Mouse (Mus musculus) lung, postnatal 0 days (tissue): ENCODE measurements around the gene Vill. TPM values are rescaled to one million over a fixed set of nuclear protein-coding genes. Genes with fewer than 3 reads are reported as not detected.
A peak's percentile ranks its signal among the peaks of the same experiment; 100 is the strongest.

Source experiments
- ATAC-seq: fragments of 200-750 bp; cut with Nextera tagmentation; 2 replicates; pipeline ENCODE4 v1.8.0; 2017; ENCODE audit warnings: moderate library complexity
- DNase-seq: peaks from one replicate; pipeline ENCODE4 v3.0.0-alpha.2; 2016; ENCODE audit warnings: low spot score
- H3K27ac ChIP-seq: fragments of 300-500 bp; sonication (generic); 2 replicates; pipeline ENCODE4 v1.5.1; 2014; ENCODE audit warnings: antibody characterized with exemption, mild to moderate bottlenecking, low read length, mixed read lengths
- H3K27me3 ChIP-seq: fragments of 300-500 bp; sonication (generic); replicated peaks from 2 replicates; pipeline ENCODE4 v1.6.1; 2014; ENCODE audit warnings: low read length, mixed read lengths; ENCODE audit not compliant: insufficient read depth
- H3K36me3 ChIP-seq: fragments of 300-500 bp; sonication (generic); 2 replicates; pipeline ENCODE4 v1.6.1; 2014; ENCODE audit warnings: low read length, mixed read lengths; ENCODE audit not compliant: insufficient read depth
- H3K4me1 ChIP-seq: fragments of 300-500 bp; sonication (generic); 2 replicates; pipeline ENCODE4 v1.6.1; 2014; ENCODE audit warnings: antibody characterized with exemption, low read depth, low read length, mixed read lengths; ENCODE audit not compliant: insufficient read depth
- H3K4me2 ChIP-seq: fragments of 300-500 bp; sonication (generic); replicated peaks from 2 replicates; pipeline ENCODE4 v1.6.1; 2014; ENCODE audit warnings: low read depth, mild to moderate bottlenecking, low read length, moderate library complexity, mixed read lengths
- H3K4me3 ChIP-seq: fragments of 300-500 bp; sonication (generic); 2 replicates; pipeline ENCODE4 v1.5.1; 2014; ENCODE audit warnings: low read depth, low read length
- H3K9ac ChIP-seq: fragments of 300-500 bp; sonication (generic); replicated peaks from 2 replicates; pipeline ENCODE4 v1.6.1; 2014; ENCODE audit warnings: low read depth, mild to moderate bottlenecking
- H3K9me3 ChIP-seq: fragments of 300-500 bp; sonication (generic); 2 replicates; pipeline ENCODE4 v1.6.1; 2016; ENCODE audit warnings: low read length, mixed read lengths
- CTCF ChIP-seq: IDR thresholded peaks from 2 replicates; pipeline ENCODE4 v1.5.1; 2016; ENCODE audit warnings: antibody characterized with exemption, mild to moderate bottlenecking
- EP300 ChIP-seq: IDR thresholded peaks from 2 replicates; pipeline ENCODE4 v1.6.1; 2016; ENCODE audit warnings: antibody characterized with exemption, mild to moderate bottlenecking, control low read depth
- WGBS: fragments of 180-500 bp; shearing (Covaris S2); extraction: QIAGEN DNeasy Blood & Tissue Kit; methylation state at CpG from one replicate; pipeline ENCODE4 v1.1.7; 2014; 5-methylcytosine and 5-hydroxymethylcytosine counted together
- polyA plus RNA-seq: library from polyadenylated mRNA; unstranded; fragments of >200 nt; fragmentation: Nextera tagmentation; extraction: Ambion mirVana; gene quantifications from 2 replicates; pipeline ENCODE4 v1.2.1, GENCODE M21; 2015

Gene Vill
- polyA plus RNA-seq, 1 experiment from 2014 or later = 16.6 TPM

DNA sequence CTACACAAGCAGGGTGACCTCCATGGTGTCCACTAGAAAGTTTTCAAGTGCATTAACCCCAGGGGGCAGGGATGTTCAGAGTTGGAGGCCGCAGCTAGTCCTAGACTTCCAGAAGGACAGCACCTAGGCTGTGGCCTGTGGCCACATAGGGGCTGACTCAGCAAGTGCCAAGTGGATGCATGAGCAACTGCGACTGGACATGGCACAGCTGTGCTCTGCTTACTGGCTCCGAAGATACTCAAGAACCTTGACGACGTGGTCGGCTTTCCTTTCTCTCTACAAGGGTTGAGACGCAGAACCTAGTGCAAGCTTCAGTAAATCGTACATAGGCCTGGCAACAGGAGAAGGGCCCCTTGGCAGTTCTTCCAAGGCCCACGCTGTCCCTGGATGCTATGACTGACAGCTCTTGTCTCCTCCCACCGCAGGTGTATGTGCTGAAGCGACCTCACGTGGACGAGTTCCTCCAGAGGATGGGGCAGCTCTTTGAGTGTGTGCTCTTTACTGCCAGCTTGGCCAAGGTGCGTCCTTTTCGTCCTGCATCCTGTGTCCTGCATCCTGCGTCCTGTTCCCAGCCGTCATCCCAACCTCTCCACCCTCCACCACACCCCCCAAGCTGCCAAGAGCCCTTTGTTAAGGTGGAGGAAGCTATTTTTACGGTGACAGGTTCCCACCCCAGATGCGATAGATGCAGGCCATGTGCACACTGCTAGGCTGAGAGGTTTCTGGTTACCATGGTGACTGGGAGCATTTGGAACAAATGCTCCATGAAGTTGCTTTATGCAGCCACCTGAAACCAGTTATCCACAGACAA lies 19.3 kb upstream of the Vill start:
- Histone ChIP-seq H3K27ac (no peak overlapping the region), H3K27me3 (no peaks in the 10 kb centered on the region), H3K36me3 (peaks cover 4% of the 10 kb centered on the region; the same call in 1 of the 2 replicates), H3K9ac (no peak overlapping the region), H3K4me3 (no peak overlapping the region), H3K4me2 (no peak overlapping the region), H3K4me1 (no peaks in the 10 kb centered on the region), H3K9me3 (no peaks in the 10 kb centered on the region)
- 68% methylated on average over 19 of the region's 19 CpGs for WGBS
- peak; percentile 61 for DNase-seq
- TF ChIP-seq CTCF (no peak), EP300 (no peak)
- ATAC-seq = peak; percentile 39; the same call in 1 of the 2 replicates

DNA sequence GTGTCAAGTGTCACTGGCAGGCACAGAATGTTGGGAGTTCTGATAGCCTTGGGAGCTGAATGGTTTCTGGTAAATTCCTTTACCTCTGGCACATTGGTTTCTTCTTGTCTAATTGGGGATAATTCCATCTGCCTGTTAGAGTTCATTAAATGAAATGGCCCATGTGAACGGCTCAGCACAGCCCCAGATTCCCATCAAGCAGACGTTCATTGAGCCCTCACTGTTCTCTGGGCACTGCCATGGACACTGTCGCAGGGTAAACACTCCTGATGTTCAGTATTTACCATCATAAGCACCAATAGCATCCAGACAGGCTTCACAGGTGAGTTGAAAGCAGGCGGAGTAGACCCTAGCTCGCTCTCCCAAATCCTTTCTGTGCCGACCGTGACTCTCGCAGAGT lies 18.5 kb upstream of the Vill start:
- H3K27ac ChIP-seq = no peak overlapping the region
- 86% methylated on average over 8 of the region's 8 CpGs for WGBS
- no peaks in the 10 kb centered on the region for H3K4me1 ChIP-seq
- no peak for ATAC-seq
- peaks cover 4% of the 10 kb centered on the region; the same call in 1 of the 2 replicates for H3K36me3 ChIP-seq
- no peak overlapping the region for H3K9ac ChIP-seq
- TF ChIP-seq EP300 (no peak), CTCF (no peak)
- no peaks in the 10 kb centered on the region for H3K27me3 ChIP-seq
- H3K9me3 ChIP-seq = no peaks in the 10 kb centered on the region
- DNase-seq = no peak
- H3K4me2 ChIP-seq = no peak overlapping the region
- H3K4me3 ChIP-seq = no peak overlapping the region

DNA sequence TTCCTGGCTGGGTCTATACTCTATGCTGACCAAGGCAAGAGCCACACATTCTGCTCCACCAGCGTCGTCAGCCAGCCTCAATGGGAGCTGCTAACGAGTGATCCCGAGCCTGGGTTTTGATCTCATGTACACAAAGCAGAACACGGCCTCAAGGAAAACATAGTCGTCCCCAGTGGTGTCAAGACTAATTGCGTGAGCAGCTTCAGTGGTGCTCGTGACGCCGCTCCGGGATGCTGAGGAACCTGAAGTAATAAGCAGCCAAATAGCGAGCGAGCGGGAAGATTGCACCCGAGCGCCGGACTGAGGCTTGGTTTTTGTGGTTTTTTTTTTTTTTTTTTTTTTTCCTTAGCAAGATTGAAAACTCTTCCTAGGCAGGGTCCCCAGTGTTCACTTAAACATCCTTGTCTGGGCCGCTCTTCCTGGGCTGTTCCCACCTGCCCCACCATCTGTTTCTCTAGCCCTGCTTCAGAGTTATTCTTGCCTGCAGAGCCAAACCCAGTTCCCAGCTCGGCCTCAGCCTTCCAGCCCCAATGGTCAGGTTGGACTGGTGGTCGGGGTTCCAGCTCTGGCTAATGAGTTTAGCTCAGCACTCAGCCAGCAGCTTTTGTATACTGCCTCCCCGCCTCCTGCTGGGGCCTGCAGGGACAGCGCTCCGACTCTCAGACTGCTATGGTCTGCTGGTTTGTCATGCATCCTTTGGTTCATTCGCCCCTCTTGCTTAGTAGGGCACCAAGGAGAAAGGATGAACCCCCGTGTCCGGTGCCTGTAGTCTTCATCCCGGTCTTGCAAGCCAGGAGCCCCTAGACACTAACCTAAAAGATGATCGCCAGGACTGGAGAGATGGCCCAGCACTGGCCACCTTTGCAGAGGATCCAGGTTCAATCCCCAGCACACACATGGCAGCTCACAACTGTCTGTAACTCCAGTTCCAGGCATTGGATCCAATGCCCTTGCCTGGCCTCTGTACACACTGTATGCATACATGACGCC lies 17.6 kb upstream of the Vill start:
- WGBS = 91% methylated on average over 29 of the region's 29 CpGs
- Histone ChIP-seq H3K4me2 (no peak overlapping the region), H3K27ac (no peak overlapping the region), H3K4me1 (no peaks in the 10 kb centered on the region), H3K9me3 (no peaks in the 10 kb centered on the region), H3K27me3 (no peaks in the 10 kb centered on the region), H3K4me3 (no peak overlapping the region), H3K36me3 (peaks cover 6% of the 10 kb centered on the region; the same call in 1 of the 2 replicates), H3K9ac (no peak overlapping the region)
- DNase-seq (no peak), ATAC-seq (no peak)
- TF ChIP-seq CTCF (no peak), EP300 (no peak)

DNA sequence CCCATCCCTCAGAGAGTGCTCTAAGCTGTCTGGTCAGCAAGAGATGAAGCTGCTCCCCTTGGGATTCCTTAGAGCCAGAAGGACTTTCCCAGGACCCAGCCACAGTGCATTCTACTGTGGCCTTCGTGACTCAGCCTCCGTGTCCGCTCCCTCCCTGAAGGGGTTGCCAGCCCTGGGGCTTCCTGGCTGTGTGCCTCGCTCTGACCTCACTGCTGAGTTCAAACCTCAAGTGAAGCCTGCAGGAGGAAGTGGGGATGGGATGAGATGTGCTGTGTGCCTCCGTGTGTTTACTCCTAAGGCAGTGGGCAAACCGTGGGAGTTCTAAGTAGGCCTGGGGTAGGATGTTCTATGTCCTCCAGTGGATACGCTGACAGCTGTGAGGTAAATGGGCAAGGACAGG lies 16.7 kb upstream of the Vill start:
- H3K4me2 ChIP-seq = no peak overlapping the region
- 43% methylated on average over 7 of the region's 7 CpGs for WGBS
- H3K27ac ChIP-seq = no peak overlapping the region
- no peaks in the 10 kb centered on the region for H3K9me3 ChIP-seq
- no peak overlapping the region for H3K4me3 ChIP-seq
- H3K4me1 ChIP-seq = no peaks in the 10 kb centered on the region
- H3K36me3 ChIP-seq = peaks cover 8% of the 10 kb centered on the region; the same call in 1 of the 2 replicates
- H3K27me3 ChIP-seq = no peaks in the 10 kb centered on the region
- ATAC-seq (peak; percentile 47), DNase-seq (no peak)
- TF ChIP-seq EP300 (no peak), CTCF (no peak)
- no peak overlapping the region for H3K9ac ChIP-seq

DNA sequence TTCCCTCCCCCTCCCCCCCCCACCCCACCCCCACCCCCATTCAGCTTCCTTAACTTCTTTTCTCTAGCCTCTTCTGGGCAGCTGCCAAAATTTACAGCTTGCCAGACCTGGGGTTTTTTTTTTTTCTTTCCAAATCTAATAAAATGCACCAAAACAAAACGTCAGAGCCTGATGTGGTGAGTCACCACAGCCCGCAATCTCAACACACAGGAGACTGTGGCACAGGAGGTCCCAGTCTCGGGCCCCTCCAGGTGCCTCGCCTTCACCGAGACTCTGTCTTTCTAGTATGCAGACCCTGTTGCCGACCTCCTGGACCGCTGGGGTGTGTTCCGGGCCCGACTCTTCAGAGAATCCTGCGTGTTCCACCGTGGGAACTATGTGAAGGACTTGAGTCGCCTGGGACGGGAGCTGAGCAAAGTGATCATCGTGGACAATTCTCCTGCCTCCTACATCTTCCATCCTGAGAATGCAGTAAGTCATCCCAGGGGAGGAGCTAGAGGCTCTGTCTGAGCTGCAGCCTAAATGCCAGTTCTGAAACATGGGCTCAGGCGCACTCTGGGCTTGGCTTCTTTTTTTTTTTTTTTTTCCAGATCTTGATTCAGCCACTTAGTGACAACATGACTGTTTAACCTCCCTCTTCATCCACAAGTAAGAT lies 15.4 kb upstream of the Vill start:
- Histone ChIP-seq H3K4me3 (no peak overlapping the region), H3K9me3 (no peaks in the 10 kb centered on the region), H3K36me3 (peaks cover 18% of the 10 kb centered on the region; the same call in 1 of the 2 replicates), H3K4me2 (no peak overlapping the region), H3K9ac (no peak overlapping the region), H3K27ac (no peak overlapping the region), H3K4me1 (no peaks in the 10 kb centered on the region), H3K27me3 (no peaks in the 10 kb centered on the region)
- no peak for TF ChIP-seq CTCF
- TF ChIP-seq EP300 = no peak
- DNase-seq (no peak), ATAC-seq (no peak)
- WGBS = 64% methylated on average over 15 of the region's 15 CpGs

DNA sequence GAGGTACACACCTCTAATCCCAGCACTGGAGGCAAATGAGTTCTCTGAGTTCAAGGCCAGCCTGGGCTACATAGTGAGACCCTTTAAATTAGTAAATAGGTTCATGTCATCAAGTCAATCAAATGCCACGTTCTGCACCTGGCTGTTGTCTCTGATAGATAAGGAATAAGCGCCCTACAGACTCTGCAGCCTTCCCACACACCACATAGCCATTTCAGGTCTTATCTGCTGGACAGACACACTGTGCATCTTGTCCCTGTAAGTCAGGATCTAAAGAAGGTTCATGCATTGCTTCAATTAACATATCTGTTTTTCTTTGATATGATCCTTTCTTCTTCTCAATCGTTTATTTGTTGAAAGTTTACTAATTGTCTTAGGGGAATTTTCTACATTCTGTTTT lies 14.0 kb upstream of the Vill start:
- ATAC-seq = no peak
- Histone ChIP-seq H3K4me2 (no peak overlapping the region), H3K9ac (no peak overlapping the region), H3K4me1 (no peaks in the 10 kb centered on the region), H3K27me3 (no peaks in the 10 kb centered on the region), H3K9me3 (no peaks in the 10 kb centered on the region), H3K27ac (no peak overlapping the region), H3K4me3 (no peak overlapping the region), H3K36me3 (peaks cover 18% of the 10 kb centered on the region; the same call in 1 of the 2 replicates)
- TF ChIP-seq EP300 = no peak
- no peak for TF ChIP-seq CTCF
- DNase-seq = no peak
- WGBS = 88% methylated on average over 3 of the region's 3 CpGs
